Mouse (Mus musculus): ENCODE measurements at regions not wholly inside any gene's neighbourhood (a gene's known extent, or its start where the extent isn't known, plus 50 kb on each side); places are given as distances from the start of the nearest gene placed in this dataset.

- no peak for DNase-seq
These were observed 141.6 kb upstream of the Cox10 start for GRCm38 (mm10) chr11:64220888-64221287.

GRCm38 (mm10) chr11:64217181-64217580, 137.9 kb upstream of the Cox10 start:
- no peak for DNase-seq

- no peak for DNase-seq
These were observed 131.6 kb upstream of the Cox10 start for GRCm38 (mm10) chr11:64210916-64211315.

- no peak for DNase-seq
These were observed 129.0 kb upstream of the Cox10 start for GRCm38 (mm10) chr11:64208306-64208705.

- DNase-seq = no peak
These were observed 128.1 kb upstream of the Cox10 start for GRCm38 (mm10) chr11:64207358-64207864.

GRCm38 (mm10) chr11:64206155-64206554, 126.9 kb upstream of the Cox10 start:
- DNase-seq = no peak

GRCm38 (mm10) chr11:64205069-64205468, 125.8 kb upstream of the Cox10 start:
- no peak for DNase-seq

GRCm38 (mm10) chr11:64204305-64204704, 125.0 kb upstream of the Cox10 start:
- DNase-seq = no peak

- no peak for DNase-seq
These were observed 121.6 kb upstream of the Cox10 start for GRCm38 (mm10) chr11:64200874-64201273.

- no peak for DNase-seq
These were observed 116.0 kb upstream of the Cox10 start for GRCm38 (mm10) chr11:64195272-64195671.

- DNase-seq = no peak
These were observed 109.4 kb upstream of the Cox10 start for GRCm38 (mm10) chr11:64188701-64189100.

- no peak for DNase-seq
These were observed 108.5 kb upstream of the Cox10 start for GRCm38 (mm10) chr11:64187488-64188444.

GRCm38 (mm10) chr11:64187007-64187406, 107.7 kb upstream of the Cox10 start:
- peak; percentile 2 for DNase-seq

GRCm38 (mm10) chr11:64186590-64186989, 107.3 kb upstream of the Cox10 start:
- no peak for DNase-seq

- no peak for DNase-seq
These were observed 100.8 kb upstream of the Cox10 start for GRCm38 (mm10) chr11:64180036-64180435.

- DNase-seq = no peak
These were observed 94.3 kb upstream of the Cox10 start for GRCm38 (mm10) chr11:64173421-64174062.

GRCm38 (mm10) chr11:64172926-64173325, 93.7 kb upstream of the Cox10 start:
- no peak for DNase-seq

- DNase-seq = no peak
These were observed 89.4 kb upstream of the Cox10 start for GRCm38 (mm10) chr11:64168626-64169025.

- no peak for DNase-seq
These were observed 85.5 kb upstream of the Cox10 start for GRCm38 (mm10) chr11:64164796-64165195.

- no peak for DNase-seq
These were observed 79.0 kb upstream of the Cox10 start for GRCm38 (mm10) chr11:64158281-64158680.

- no peak for DNase-seq
These were observed 77.4 kb upstream of the Cox10 start for GRCm38 (mm10) chr11:64156640-64157039.

- no peak for DNase-seq
These were observed 60.2 kb upstream of the Cox10 start for GRCm38 (mm10) chr11:64139483-64139882.

- no peak for DNase-seq
These were observed 59.7 kb upstream of the Cox10 start for GRCm38 (mm10) chr11:64138934-64139333.

GRCm38 (mm10) chr11:64135766-64136165, 56.5 kb upstream of the Cox10 start:
- DNase-seq = no peak
